Mouse (Mus musculus): ENCODE results near the gene Il4ra.

- no peak for TF ChIP-seq CTCF (IDR thresholded peaks at IDR 0.05; ENCODE audit: low read depth, low read length)
- TF ChIP-seq POLR2A (IDR thresholded peaks at IDR 0.05; ENCODE audit: borderline replicate concordance, low read depth, low read length) = no peak
These were observed 63.5 kb downstream of the Il4ra start for GRCm38 (mm10) chr7:125615453-125615852.

Measured in bone marrow macrophage, adult 2 months (primary cell).